Mouse (Mus musculus) gastrocnemius, adult 18-20 months (tissue): ENCODE data around the gene A630023A22Rik. TPM values are rescaled to one million over a fixed set of nuclear protein-coding genes. Genes with fewer than 3 reads are reported as not detected.

Experiments
- DNase-seq: peaks from one replicate; pipeline ENCODE4 v3.0.0; 2021; ENCODE audit warnings: low spot score
- long read RNA-seq, 2 experiments: library from polyadenylated mRNA; stranded (forward); transcript quantifications; one replicate each; pipeline ENCODE4 v2.0.0; 2021
- total RNA-seq, 2 experiments: library from RNA; stranded (reverse); gene quantifications; 2 replicates each; pipeline ENCODE4 v1.2.3; 2021

Gene A630023A22Rik
- total RNA-seq = not detected
- long read RNA-seq, experiment 1 = 0 reads
- long read RNA-seq, experiment 2 = 0 reads

- no peak for DNase-seq
Observed at GRCm38 (mm10) chr14:34102601-34103000, at the start of gene A630023A22Rik. Gene A630023A22Rik, minus strand, starts transcription at chr14:34102754.

DNA sequence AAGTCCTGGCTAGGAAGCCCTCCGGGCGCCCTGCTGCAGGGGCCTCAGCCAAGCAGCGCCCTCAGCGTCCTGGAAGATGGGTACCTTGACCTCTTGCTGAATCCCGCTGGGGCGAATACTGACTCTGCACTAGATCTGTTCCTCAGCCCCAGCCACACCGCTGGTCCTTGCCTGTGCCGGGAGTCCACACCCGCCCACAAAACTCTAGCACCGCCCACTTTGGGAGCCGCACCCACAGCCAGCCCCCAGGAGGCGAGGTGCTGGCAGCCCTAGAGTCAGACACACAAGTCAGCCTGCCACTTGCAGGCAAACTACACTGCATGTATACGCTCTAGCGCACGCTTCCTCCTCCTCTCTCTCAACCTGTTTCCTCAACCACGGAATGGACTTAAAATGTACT, 49.8 kb upstream of the A630023A22Rik start, which contains the start of gene Npy4r:
Gene Npy4r (minus strand): TSS at position 148 of the 400 bp plus-strand sequence.
- peak; percentile 60 for DNase-seq

DNA sequence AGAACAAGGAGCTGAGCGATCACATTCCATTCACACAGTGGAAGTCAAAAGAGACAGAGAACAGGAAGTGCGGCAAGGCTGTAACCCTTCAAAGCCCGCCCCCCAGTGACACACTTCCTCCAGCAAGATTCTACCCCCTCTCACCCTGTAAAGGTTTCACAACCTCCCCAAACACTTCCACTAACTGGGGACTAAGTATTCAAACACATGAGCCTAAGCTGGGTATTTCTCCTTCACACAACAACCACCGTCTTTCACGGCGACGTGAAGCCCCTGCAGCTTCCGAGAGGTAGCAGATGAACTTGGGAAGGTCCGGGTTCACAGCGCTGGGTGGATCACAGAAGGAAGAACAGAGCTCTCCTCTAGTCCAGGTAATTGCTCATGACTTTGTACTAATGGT, 40.4 kb upstream of the A630023A22Rik start:
- DNase-seq = no peak

- DNase-seq = no peak
Observed at GRCm38 (mm10) chr14:34142316-34142715, 39.8 kb upstream of the A630023A22Rik start.

GRCm38 (mm10) chr14:34139671-34140664, 37.4 kb upstream of the A630023A22Rik start:
- no peak for DNase-seq

GRCm38 (mm10) chr14:34135391-34135790, 32.8 kb upstream of the A630023A22Rik start:
- DNase-seq = no peak

DNA sequence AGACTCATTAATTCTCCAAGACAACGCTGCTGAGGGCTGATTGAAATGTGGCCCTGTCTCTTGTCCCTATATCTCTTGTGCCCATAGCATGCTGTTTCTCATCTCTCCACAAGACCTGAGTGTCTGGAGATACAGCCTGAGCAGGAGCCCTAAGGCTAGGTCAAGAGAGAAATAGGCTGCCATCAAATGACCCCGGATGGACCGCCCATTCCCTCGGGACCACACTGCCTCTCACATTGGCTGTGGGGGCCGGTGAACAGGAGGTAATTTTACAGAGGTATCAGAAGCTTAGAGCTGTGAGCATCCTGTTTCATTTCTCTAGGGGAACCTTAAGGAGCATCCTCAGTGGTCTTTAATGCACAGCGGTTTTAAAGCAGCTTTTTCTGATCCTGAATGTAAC, 28.7 kb upstream of the A630023A22Rik start:
- DNase-seq = no peak

DNA sequence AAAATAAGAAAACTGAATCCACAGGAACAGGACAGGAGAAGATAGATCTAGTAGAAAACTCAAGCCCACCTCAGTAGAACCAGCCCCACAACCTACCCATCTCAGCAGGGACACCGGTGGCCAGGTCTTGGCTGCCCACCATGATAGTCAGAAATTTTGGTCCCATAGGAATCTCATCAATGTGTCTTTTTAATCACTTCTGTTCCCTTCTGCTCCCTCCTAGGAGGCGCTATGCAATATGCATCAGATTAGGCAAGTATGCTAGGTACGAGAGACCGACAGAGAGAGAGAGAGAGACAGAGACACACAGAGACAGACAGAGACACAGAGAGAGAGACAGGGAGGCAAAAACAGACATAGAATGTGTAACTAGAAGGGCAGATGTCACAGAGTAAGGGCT, 19.1 kb upstream of the A630023A22Rik start:
- no peak for DNase-seq

DNA sequence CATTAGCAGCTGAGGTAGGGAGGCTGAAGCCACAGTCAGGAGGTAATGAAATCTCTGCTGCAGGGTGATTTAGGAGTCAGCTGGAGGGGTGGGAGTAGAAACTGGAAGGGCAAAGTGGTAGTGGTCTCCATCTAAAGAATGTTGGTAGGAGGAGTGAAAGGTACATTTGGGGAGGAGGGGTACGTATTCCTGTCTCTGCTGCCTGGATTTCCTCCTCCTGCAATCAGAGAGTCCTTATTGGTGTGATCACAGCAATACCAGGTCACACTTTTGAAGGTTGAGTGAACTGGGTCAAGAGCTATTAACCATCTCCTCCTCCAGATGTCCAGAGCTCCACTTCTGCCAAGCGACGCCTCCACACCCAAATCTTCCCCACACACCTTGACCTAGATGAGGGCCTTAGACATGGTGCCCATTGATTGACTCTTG, 18.4 kb upstream of the A630023A22Rik start:
- DNase-seq = no peak

DNA sequence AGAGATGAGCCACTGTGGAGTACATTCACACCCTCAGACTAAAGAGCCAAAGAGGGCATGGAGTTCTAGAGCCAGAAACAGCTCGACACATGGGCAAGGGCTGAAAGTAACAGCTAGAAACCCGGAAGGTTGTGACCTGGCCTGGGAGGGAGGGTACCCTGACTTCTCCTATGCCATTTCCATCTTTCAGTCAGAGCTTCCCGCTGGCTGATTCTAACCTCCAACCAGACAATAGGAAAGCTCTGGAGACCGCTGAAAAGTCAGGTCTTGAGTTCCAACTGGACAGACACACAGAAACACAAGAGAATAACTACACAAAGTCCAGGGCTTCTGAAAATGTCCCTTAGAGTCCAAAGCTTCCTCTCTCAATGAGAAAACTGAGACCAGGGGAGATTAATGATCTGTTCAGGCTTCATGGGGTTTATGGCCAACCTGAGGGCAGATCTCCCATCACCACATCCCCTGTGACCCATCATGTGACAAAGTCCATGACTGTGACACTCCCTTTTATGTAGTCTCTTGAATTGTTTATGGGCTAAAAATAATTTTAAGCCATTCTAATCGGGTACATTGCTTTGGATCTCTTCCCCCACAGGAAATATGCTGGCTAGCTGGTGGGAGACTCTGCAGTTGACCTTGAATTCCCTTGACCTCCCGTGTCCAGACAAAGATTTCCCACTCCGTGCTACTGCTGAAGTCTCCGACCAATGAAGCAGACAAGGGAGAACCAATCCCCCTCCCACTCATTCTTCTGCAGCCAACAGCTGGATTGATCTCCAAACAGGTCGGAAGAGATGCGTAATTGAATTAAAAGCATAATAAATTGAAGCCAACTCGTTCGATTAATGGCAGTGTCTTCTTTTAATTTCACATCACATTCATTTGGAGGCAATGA, 17.7 kb upstream of the A630023A22Rik start:
- DNase-seq = no peak

DNA sequence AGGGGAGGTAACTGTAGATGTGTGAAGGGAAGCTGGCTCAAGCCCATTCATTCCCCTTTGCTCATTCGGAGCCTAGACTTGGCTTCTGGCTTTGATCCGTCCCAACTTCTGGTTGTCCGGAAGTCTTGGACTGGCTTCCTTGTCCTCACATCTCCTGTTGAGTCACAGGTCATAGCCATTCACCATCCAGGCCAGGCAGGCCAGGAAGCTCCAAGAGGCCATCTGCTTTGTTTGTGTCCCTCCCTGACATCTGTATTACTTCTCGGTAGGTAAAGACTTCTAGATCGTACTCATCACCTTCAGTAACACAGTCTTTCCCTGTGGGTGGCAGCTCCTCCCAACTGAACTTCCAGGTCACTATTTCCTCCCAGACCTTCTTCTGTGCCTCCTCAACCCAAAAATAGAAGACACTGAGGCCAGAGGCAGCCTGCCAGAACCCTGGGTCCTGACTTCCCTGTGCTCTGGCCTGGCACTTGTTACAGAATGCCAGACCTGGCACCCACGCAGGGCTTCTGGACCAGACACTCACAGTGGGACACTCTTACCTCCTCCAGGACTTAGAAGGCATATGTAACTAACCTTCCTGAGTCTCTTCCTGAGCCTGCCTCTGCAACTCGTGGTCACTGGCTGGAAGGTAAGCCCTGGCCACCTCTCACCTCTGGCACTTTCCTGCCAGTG, 16.6 kb upstream of the A630023A22Rik start:
- no peak for DNase-seq

GRCm38 (mm10) chr14:34114311-34114710, 11.8 kb upstream of the A630023A22Rik start:
- DNase-seq = no peak

DNA sequence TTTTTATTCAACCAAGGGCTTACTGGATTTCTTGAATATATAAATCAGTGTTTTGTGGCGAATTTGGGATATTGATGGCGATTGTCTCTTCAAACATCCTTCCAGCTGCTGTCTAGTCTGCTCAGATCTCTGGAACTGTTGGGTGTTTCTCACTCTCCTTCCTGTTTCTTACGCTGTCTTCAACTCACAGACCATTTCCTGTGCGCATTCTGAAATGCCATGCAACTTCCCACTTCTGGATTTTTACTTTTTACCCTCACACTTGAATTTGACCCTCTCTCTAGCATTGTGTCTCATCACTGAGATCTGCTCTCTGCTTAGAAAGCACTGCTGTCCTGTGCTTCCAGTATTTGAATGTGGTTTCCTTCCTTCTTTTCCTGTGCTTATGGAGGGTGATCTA, 5.0 kb upstream of the A630023A22Rik start:
- no peak for DNase-seq

DNA sequence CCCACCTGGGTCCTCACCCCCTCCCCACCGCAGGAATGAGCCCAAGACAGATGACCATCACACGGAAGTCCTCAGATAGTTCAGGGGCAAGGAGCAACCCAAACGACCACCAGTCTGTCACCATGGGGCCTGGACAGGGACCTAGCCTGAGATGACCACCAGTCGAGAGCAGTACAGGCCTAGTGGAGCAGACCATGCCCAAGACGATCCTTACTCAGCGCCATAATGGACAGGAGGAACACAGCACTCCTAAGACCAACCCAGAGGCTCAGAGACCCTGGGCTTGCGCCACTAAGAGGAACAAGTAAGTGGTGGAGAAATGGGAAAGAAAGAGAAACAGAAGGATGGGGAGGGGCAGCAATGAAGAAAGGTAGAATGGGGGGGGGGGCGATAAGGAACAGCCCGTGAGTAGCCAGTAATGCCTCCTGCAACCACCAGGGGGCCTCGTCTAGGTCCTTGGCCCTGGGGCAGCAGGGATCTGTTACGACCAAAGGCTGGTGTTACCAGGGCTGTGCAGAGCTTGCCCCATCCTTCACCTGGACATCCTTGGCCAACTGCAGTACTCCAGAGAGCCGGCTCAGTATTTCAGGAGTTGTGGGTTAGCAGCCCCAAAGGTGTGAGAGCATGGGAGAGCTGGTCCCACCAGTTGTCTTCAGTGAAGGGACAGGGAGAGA, 4.0 kb upstream of the A630023A22Rik start:
- DNase-seq = peak; percentile 17

DNA sequence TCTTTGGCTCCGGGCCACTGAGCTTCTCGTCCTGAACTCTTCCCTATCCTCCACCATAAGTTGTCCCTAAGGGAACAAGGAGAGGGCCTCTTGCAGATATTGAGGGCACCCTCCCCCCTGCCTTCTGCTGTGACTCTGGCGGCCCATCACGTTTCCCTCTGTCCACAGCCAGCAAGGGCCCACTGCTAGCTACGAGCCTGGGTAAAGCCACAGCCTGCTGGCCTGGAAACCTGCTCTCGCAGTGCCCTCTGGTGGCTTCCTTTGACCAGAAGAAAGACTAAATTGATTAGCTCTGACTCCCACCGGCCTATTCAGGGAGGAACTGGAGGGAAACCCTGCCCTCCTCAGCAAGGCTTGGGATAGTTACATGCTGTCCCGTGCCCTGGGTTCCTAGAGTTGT, 2.3 kb upstream of the A630023A22Rik start:
- DNase-seq = peak; percentile 69

GRCm38 (mm10) chr14:34103855-34104254, 1.3 kb upstream of the A630023A22Rik start:
- DNase-seq = no peak

- DNase-seq = no peak
Observed at GRCm38 (mm10) chr14:34096161-34096560, 6.4 kb downstream of the A630023A22Rik start.

DNA sequence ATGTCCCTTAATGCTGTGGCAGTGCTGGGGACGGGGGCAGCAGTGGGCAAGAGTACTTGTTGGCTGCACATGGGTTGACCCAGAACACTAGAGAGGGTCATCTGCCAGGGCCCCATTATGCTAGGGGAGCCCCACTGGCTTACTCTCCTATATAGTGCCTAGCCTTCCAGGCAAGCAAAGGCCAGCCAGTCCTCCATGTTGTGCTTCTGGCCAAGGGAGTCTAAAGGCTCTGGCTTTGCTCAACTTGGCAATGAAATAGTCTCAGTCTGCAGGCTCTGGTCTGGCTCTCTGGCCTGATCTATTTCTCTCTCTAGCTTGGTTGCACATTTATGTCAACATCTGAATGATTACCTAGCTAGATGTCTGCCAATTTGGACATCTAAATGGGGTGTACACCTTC, 9.7 kb downstream of the A630023A22Rik start:
- no peak for DNase-seq

GRCm38 (mm10) chr14:34091475-34091874, 11.1 kb downstream of the A630023A22Rik start:
- DNase-seq = no peak

DNA sequence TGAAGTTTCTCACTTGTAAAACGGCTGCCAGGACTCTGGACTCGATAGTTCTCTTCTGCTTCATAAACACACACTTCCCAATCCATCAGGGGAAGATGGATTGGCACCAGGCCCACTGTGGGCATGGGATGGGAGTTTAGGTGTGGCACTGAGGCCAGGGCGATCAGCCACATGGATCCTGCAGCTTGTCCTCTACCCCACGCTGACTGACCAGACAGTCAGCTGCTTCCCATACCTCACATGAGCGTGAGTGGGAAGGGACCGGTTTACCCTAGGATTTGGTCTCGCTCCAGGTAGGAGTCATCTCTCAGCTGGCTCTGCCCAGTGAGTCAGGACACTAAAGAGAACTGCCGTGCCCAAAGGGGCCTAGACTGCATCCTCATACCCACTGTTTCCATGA, 12.8 kb downstream of the A630023A22Rik start:
- DNase-seq = no peak
